Mouse (Mus musculus) forebrain, postnatal 0 days (tissue): ENCODE measurements around the gene Cpsf3. TPM values are rescaled to one million over a fixed set of nuclear protein-coding genes. Genes with fewer than 3 reads are reported as not detected.

Experiments
- ATAC-seq: fragments of 200-750 bp; cut with Nextera tagmentation; 2 replicates; pipeline ENCODE4 v1.8.0; 2017; ENCODE audit warnings: mild to moderate bottlenecking, moderate library complexity
- DNase-seq: peaks from one replicate; pipeline ENCODE4 v3.0.0-alpha.2; 2015
- H3K27ac ChIP-seq: fragments of 300-500 bp; sonication (generic); 2 replicates; pipeline ENCODE4 v1.5.1; 2014; ENCODE audit warnings: low read depth, mild to moderate bottlenecking, antibody characterized with exemption, low read length, moderate library complexity, mixed read lengths
- H3K27me3 ChIP-seq: fragments of 300-500 bp; sonication (generic); 2 replicates; pipeline ENCODE4 v1.6.1; 2014; ENCODE audit warnings: mild to moderate bottlenecking, low read length, mixed read lengths; ENCODE audit not compliant: insufficient read depth
- H3K36me3 ChIP-seq: fragments of 300-500 bp; sonication (generic); 2 replicates; pipeline ENCODE4 v1.6.1; 2014; ENCODE audit warnings: mild to moderate bottlenecking, moderate library complexity; ENCODE audit not compliant: insufficient read depth
- H3K4me1 ChIP-seq: fragments of 300-500 bp; sonication (generic); 2 replicates; pipeline ENCODE4 v1.6.1; 2014; ENCODE audit warnings: antibody characterized with exemption; ENCODE audit not compliant: insufficient read depth
- H3K4me2 ChIP-seq: fragments of 300-500 bp; sonication (generic); 2 replicates; pipeline ENCODE4 v1.6.1; 2014; ENCODE audit warnings: low read depth, mild to moderate bottlenecking, moderate library complexity
- H3K4me3 ChIP-seq: fragments of 300-500 bp; sonication (generic); 2 replicates; pipeline ENCODE4 v1.5.1; 2014; ENCODE audit warnings: low read depth, low read length, mixed read lengths
- H3K9ac ChIP-seq: fragments of 300-500 bp; sonication (generic); 2 replicates; pipeline ENCODE4 v1.6.1; 2014; ENCODE audit warnings: mild to moderate bottlenecking
- H3K9me3 ChIP-seq: fragments of 300-500 bp; sonication (generic); 2 replicates; pipeline ENCODE4 v1.6.1; 2016; ENCODE audit warnings: low read length
- CTCF ChIP-seq: sonication (generic); IDR thresholded peaks from 2 replicates; pipeline ENCODE4 v1.5.1; 2016; ENCODE audit warnings: antibody characterized with exemption, control low read depth, low read depth
- WGBS: fragments of 180-500 bp; shearing (Covaris S2); extraction: QIAGEN DNeasy Blood & Tissue Kit; methylation state at CpG from one replicate; pipeline ENCODE4 v1.1.7; 2014; 5-methylcytosine and 5-hydroxymethylcytosine counted together
- polyA plus RNA-seq: library from polyadenylated mRNA; unstranded; fragments of >200 nt; fragmentation: Nextera tagmentation; extraction: Ambion mirVana; gene quantifications from 2 replicates; pipeline ENCODE4 v1.2.1, GENCODE M21; 2015
- total RNA-seq: library from RNA; depleted of rRNA; stranded (reverse); fragments of >200 nt; gene quantifications from 2 replicates; pipeline ENCODE4 v1.2.3, GENCODE M21; 2014; rRNA removed

Gene Cpsf3
- total RNA-seq, result 49.2 and 50.4 TPM in 2 replicates
- 68.3 and 79.6 TPM in 2 replicates for polyA plus RNA-seq

GRCm38 (mm10) chr12:21284761-21285441 is at the start of gene Cpsf3:
TSS of gene Cpsf3 (plus strand) at chr12:21285391.
- Histone ChIP-seq H3K9me3 (no peaks in the 10 kb centered on the region), H3K36me3 (0 out of 2 replicates have a peak, but pooled peaks cover 4% of the 10 kb centered on the region), H3K4me3 (peak within 1 kb of the TSS; percentile 76), H3K4me1 (0 out of 2 replicates have a peak, but pooled peaks cover 7% of the 10 kb centered on the region), H3K4me2 (peak within 1 kb of the TSS; percentile 67), H3K27me3 (no peaks in the 10 kb centered on the region), H3K9ac (peak within 1 kb of the TSS; percentile 80), H3K27ac (peak within 1 kb of the TSS; percentile 93)
- no peak for TF ChIP-seq CTCF
- 57% methylated on average over 11 of the region's 11 CpGs for WGBS
- DNase-seq (no peak), ATAC-seq (no peak)

- Histone ChIP-seq H3K27ac (no peak overlapping the region), H3K9ac (no peak overlapping the region), H3K27me3 (no peaks in the 10 kb centered on the region), H3K4me3 (no peak overlapping the region), H3K4me1 (no peaks in the 10 kb centered on the region), H3K9me3 (no peaks in the 10 kb centered on the region), H3K4me2 (no peak overlapping the region), H3K36me3 (peaks cover 65% of the 10 kb centered on the region)
- 76% methylated on average over 3 of the region's 3 CpGs for WGBS
- no peak for DNase-seq
- no peak for TF ChIP-seq CTCF
- ATAC-seq, result no peak
Observed at GRCm38 (mm10) chr12:21241965-21242364, 43.2 kb upstream of the Cpsf3 start.

GRCm38 (mm10) chr12:21244375-21244960 is 40.7 kb upstream of the Cpsf3 start:
- Histone ChIP-seq H3K27ac (no peak overlapping the region), H3K4me1 (no peaks in the 10 kb centered on the region), H3K27me3 (no peaks in the 10 kb centered on the region), H3K36me3 (peaks cover 70% of the 10 kb centered on the region), H3K4me2 (no peak overlapping the region), H3K9me3 (no peaks in the 10 kb centered on the region), H3K4me3 (no peak overlapping the region), H3K9ac (no peak overlapping the region)
- 96% methylated on average over 11 of the region's 11 CpGs for WGBS
- ATAC-seq (no peak), DNase-seq (no peak)
- no peak for TF ChIP-seq CTCF

- no peak for ATAC-seq
- TF ChIP-seq CTCF, result no peak
- Histone ChIP-seq H3K4me3 (no peak overlapping the region), H3K27me3 (no peaks in the 10 kb centered on the region), H3K27ac (no peak overlapping the region), H3K4me2 (no peak overlapping the region), H3K4me1 (no peaks in the 10 kb centered on the region), H3K9ac (no peak overlapping the region), H3K9me3 (no peaks in the 10 kb centered on the region), H3K36me3 (peaks cover 80% of the 10 kb centered on the region)
- no peak for DNase-seq
- WGBS, result 91% methylated on average over 7 of the region's 7 CpGs
Observed at GRCm38 (mm10) chr12:21247711-21248392, 37.3 kb upstream of the Cpsf3 start.

GRCm38 (mm10) chr12:21260494-21261256 is 24.5 kb upstream of the Cpsf3 start:
- peak; percentile 36 for TF ChIP-seq CTCF
- WGBS, result 95% methylated on average over 6 of the region's 6 CpGs
- Histone ChIP-seq H3K27ac (no peak overlapping the region), H3K4me2 (no peak overlapping the region), H3K9me3 (no peaks in the 10 kb centered on the region), H3K4me1 (no peaks in the 10 kb centered on the region), H3K9ac (no peak overlapping the region), H3K36me3 (peaks cover 80% of the 10 kb centered on the region), H3K27me3 (no peaks in the 10 kb centered on the region), H3K4me3 (no peak overlapping the region)
- ATAC-seq, result no peak
- DNase-seq, result no peak

- no peak for ATAC-seq
- Histone ChIP-seq H3K27me3 (no peaks in the 10 kb centered on the region), H3K9ac (no peak overlapping the region), H3K4me2 (no peak overlapping the region), H3K4me1 (no peaks in the 10 kb centered on the region), H3K9me3 (no peaks in the 10 kb centered on the region), H3K4me3 (no peak overlapping the region), H3K36me3 (peaks cover 79% of the 10 kb centered on the region), H3K27ac (no peak overlapping the region)
- whole genome bisulfite sequencing, result 71% methylated on average over 4 of the region's 4 CpGs
- TF ChIP-seq CTCF, result no peak
- no peak for DNase-seq
Observed at GRCm38 (mm10) chr12:21261521-21261920, 23.7 kb upstream of the Cpsf3 start.
